Mouse (Mus musculus) limb, embryonic 14.5 days (tissue): Measurements from ENCODE around the gene Chad. TPM values are rescaled to one million over a fixed set of nuclear protein-coding genes. Genes with fewer than 3 reads are reported as not detected.

Source experiments
- ATAC-seq: fragments of 200-750 bp; cut with Nextera tagmentation; 2 replicates; pipeline ENCODE4 v1.8.0; 2017; ENCODE audit warnings: low read depth, moderate number of reproducible peaks, moderate TSS enrichment; ENCODE audit not compliant: low FRiP score
- DNase-seq: peaks from one replicate; pipeline ENCODE4 v3.0.0-alpha.2; 2015; ENCODE audit warnings: low spot score
- H3K27ac ChIP-seq: fragments of 300-500 bp; sonication (generic); replicated peaks from 2 replicates; pipeline ENCODE4 v1.5.1; 2014; ENCODE audit warnings: low read depth, mild to moderate bottlenecking, low read length, moderate library complexity, mixed read lengths
- H3K27me3 ChIP-seq: fragments of 300-500 bp; sonication (generic); 2 replicates; pipeline ENCODE4 v1.6.1; 2014; ENCODE audit warnings: low read length, mixed read lengths; ENCODE audit not compliant: control insufficient read depth, insufficient read depth
- H3K36me3 ChIP-seq: fragments of 300-500 bp; sonication (generic); 2 replicates; pipeline ENCODE4 v1.6.1; 2014; ENCODE audit warnings: mild to moderate bottlenecking, low read length, moderate library complexity, mixed read lengths; ENCODE audit not compliant: control insufficient read depth, insufficient read depth
- H3K4me1 ChIP-seq: fragments of 300-500 bp; sonication (generic); 2 replicates; pipeline ENCODE4 v1.6.1; 2014; ENCODE audit warnings: antibody characterized with exemption, low read length, mixed read lengths; ENCODE audit not compliant: control insufficient read depth, insufficient read depth
- H3K4me2 ChIP-seq: fragments of 300-500 bp; sonication (generic); replicated peaks from 2 replicates; pipeline ENCODE4 v1.6.1; 2014; ENCODE audit warnings: low read depth, mild to moderate bottlenecking, low read length, moderate library complexity; ENCODE audit not compliant: severe bottlenecking
- H3K4me3 ChIP-seq: fragments of 300-500 bp; sonication (generic); replicated peaks from 2 replicates; pipeline ENCODE4 v1.5.1; 2014; ENCODE audit warnings: low read length
- H3K9ac ChIP-seq: fragments of 300-500 bp; sonication (generic); 2 replicates; pipeline ENCODE4 v1.6.1; 2014; ENCODE audit warnings: mild to moderate bottlenecking, low read depth, low read length, moderate library complexity; ENCODE audit not compliant: severe bottlenecking
- H3K9me3 ChIP-seq: fragments of 300-500 bp; sonication (generic); 2 replicates; pipeline ENCODE4 v1.6.1; 2016; ENCODE audit warnings: low read length; ENCODE audit not compliant: control insufficient read depth
- POLR2A ChIP-seq: fragments of 200-500 bp; IDR thresholded peaks from 2 replicates; pipeline ENCODE4 v1.8.0; 2012; ENCODE audit warnings: inconsistent platforms, mild to moderate bottlenecking, moderate library complexity, borderline replicate concordance; ENCODE audit not compliant: insufficient read depth, insufficient read length; ENCODE audit errors: extremely low read depth
- WGBS: fragments of 180-500 bp; shearing (Covaris S2); extraction: QIAGEN DNeasy Blood & Tissue Kit; methylation state at CpG from one replicate; pipeline ENCODE4 v1.1.7; 2014; 5-methylcytosine and 5-hydroxymethylcytosine counted together
- polyA plus RNA-seq, 2 experiments: library from polyadenylated mRNA; depleted of rRNA in 1 of 2; stranded (reverse) in 1 of 2; unstranded in 1 of 2; fragments of >200 nt; fragmentation: Nextera tagmentation in 1 of 2; extraction: Ambion mirVana in 1 of 2; gene quantifications; 2 replicates each; pipeline versions ENCODE4 v1.2.1 to v1.2.3; 2012 to 2014

Gene Chad
- polyA plus RNA-seq, 2 experiments: 18.2 to 29.5 TPM

DNA sequence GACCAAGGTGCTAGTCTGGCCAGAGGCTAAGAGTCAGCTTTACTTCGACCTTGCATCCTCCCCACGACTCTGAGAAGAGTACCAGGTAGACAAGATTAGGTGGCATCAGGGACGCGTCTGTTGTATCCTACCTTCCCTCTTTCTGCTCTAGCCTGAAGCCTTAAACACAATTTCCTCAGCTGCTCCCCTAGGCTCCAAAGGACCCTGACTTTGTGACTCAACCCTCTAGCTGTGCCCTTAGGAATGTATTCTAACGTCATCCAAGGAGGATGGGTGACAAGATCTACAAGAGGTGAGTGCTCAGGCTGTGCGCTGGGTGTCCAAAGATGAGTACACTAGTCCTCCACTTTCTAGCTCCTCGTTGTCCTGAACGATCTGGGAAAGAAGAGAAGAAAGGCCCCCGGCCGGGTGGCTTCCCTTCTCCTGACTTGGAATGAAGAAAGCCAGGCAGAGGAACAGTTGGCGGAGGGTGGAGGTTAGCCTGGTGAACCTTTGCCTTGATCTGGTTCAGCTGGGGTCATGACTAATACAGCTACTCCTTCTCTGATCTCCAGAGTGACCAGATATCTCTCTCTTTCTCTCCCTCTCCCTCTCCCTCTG is 37.6 kb downstream of the Chad start:
- H3K4me2 ChIP-seq: peak overlapping the region; percentile 53
- H3K27me3 ChIP-seq: no peaks in the 10 kb centered on the region
- ATAC-seq: 0 out of 2 replicates have a peak, but pooled peaks have one; percentile 4
- H3K27ac ChIP-seq: no peak overlapping the region
- 64% methylated on average over 11 of the region's 11 CpGs for WGBS
- no peak for DNase-seq
- H3K36me3 ChIP-seq: no peaks in the 10 kb centered on the region
- TF ChIP-seq POLR2A: no peak
- H3K9me3 ChIP-seq: no peaks in the 10 kb centered on the region
- peak overlapping the region; percentile 36 for H3K4me3 ChIP-seq
- H3K4me1 ChIP-seq: peaks cover 6% of the 10 kb centered on the region
- H3K9ac ChIP-seq: peak overlapping the region; percentile 56

DNA sequence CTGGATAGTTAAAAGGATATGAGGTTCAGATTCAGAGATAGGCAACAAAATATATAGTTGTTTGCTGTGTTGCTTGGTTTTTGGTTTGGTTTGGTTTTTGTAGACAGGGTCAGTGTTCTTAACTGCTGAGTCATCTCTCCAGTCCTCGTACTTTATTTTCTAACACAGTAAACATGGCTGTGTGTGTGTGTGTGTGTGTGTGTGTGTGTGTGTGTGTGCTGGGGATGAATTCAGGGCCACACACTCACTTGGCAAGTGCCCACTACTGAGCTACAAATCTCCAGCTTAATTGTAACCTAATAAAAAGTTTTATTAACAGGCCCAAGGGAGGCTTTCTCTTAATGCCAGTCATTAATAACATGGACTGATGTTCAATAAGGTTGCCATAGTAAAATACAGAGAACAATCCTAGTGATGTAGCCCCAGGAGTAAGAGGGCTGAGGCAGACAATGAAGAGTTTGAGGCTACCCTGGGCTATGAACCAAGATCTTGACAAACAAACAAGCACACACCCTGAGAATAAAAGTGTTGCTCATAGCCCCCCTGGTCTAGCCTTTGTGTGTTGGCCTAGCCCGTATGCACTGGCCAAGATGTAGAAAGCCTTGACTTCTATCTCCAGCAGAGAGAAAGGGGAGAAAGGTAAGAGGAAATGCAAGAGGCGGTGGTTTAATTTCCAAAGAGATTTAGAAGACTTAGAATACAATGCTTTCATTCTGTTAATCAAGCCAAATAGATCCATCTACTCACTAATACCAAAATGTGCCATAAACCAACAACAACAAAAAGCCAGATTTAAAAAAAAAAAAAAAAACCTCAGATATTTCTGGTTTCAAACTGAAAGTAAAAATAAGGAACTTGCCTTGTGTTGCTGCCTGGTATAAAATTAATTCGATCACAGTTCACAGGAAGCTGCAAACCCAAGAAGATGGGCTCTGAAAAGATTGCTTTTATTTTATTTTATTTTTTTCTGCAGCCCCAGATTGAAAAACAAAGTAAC is 46.2 kb downstream of the Chad start:
- 48% methylated on average over 4 of the region's 4 CpGs for WGBS
- no peak overlapping the region for H3K27ac ChIP-seq
- no peak overlapping the region for H3K4me3 ChIP-seq
- H3K4me2 ChIP-seq: no peak overlapping the region
- H3K4me1 ChIP-seq: no peaks in the 10 kb centered on the region
- ATAC-seq (no peak), DNase-seq (no peak)
- no peaks in the 10 kb centered on the region for H3K9me3 ChIP-seq
- no peak overlapping the region for H3K9ac ChIP-seq
- no peak for TF ChIP-seq POLR2A
- H3K36me3 ChIP-seq: no peaks in the 10 kb centered on the region
- H3K27me3 ChIP-seq: no peaks in the 10 kb centered on the region

DNA sequence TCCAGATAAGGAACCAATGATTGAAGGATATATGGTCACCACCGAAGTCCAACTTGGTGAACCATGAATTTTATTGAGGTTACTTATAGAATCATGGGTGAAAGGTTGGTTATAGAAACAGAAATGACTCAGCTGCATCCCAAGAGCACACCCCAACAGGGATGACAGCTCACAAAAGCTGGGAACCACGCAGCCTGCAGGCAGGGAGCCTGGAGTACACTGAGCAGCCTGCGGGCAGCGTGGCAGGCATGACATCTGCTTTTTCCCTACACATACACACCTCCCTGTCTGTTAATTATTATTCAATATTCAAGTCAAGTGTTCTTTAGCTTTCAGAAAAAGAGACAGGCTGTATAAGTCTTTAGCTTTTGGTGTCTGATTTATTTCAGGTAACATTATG is 49.8 kb downstream of the Chad start:
- Histone ChIP-seq H3K9me3 (no peaks in the 10 kb centered on the region), H3K9ac (no peak overlapping the region), H3K27ac (no peak overlapping the region), H3K27me3 (no peaks in the 10 kb centered on the region), H3K4me1 (no peaks in the 10 kb centered on the region), H3K4me2 (no peak overlapping the region), H3K36me3 (no peaks in the 10 kb centered on the region), H3K4me3 (no peak overlapping the region)
- ATAC-seq (no peak), DNase-seq (no peak)
- WGBS: 80% methylated on average over 4 of the region's 4 CpGs
- TF ChIP-seq POLR2A: no peak

DNA sequence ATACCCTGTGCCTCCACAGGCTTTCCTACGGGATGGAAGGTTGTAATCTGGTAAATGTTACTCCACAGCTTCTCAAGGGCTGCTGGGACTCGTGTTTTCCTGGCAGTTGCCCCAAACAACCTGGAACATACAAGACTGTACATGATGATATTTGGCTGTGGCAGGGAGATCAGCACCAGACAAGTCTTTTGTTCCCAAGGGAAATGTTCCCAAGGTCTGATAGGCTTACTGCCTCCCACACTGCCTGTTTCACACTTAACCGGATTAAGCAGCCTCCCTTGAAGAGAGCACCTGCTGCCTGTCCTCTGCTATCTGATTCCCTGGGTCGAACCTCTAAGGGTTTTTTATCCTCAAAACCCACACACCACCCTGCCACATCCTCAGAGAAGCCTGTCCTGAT is 50.6 kb downstream of the Chad start:
- DNase-seq (peak; percentile 9), ATAC-seq (no peak)
- no peaks in the 10 kb centered on the region for H3K9me3 ChIP-seq
- H3K4me1 ChIP-seq: no peaks in the 10 kb centered on the region
- H3K4me2 ChIP-seq: no peak overlapping the region
- WGBS: 31% methylated on average over 4 of the region's 4 CpGs
- H3K27me3 ChIP-seq: no peaks in the 10 kb centered on the region
- H3K27ac ChIP-seq: no peak overlapping the region
- no peak for TF ChIP-seq POLR2A
- H3K4me3 ChIP-seq: no peak overlapping the region
- H3K36me3 ChIP-seq: no peaks in the 10 kb centered on the region
- H3K9ac ChIP-seq: no peak overlapping the region

DNA sequence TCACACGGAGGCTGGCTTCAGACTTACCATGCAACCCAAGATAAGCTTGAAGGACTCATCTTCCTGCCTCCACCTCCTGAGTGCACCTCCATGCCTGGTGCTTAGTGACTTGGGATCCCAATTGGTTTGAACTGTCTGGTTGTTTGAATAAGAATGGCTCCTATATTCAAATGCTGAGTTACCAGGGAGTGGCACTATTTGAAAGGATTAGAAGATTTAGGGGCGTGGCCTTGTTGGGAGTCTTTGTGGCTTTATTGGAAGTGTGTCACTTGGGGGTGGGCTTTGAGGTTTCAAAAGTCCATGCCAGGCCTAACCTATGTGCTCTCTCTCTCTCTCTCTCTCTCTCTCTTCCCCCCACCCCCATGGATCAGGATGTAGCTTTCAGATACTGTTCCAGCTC is 52.8 kb downstream of the Chad start:
- no peaks in the 10 kb centered on the region for H3K4me1 ChIP-seq
- H3K4me3 ChIP-seq: no peak overlapping the region
- H3K9me3 ChIP-seq: no peaks in the 10 kb centered on the region
- no peak overlapping the region for H3K9ac ChIP-seq
- H3K27me3 ChIP-seq: no peaks in the 10 kb centered on the region
- H3K4me2 ChIP-seq: no peak overlapping the region
- 100% methylated on average over 2 of the region's 2 CpGs for WGBS
- ATAC-seq (no peak), DNase-seq (no peak)
- H3K36me3 ChIP-seq: no peaks in the 10 kb centered on the region
- TF ChIP-seq POLR2A: no peak
- no peak overlapping the region for H3K27ac ChIP-seq

Other genes with a start within 250 kb of the Chad start
- 94.1 and 138 TPM in 2 replicates for gene Luc7l3, start 243.1 kb upstream of the Chad start, polyA plus RNA-seq (2012; rRNA removed)
- 96.9 and 104 TPM in 2 replicates for gene Luc7l3, start 243.1 kb upstream of the Chad start, polyA plus RNA-seq (2014; fragmentation: Nextera tagmentation; extraction: Ambion mirVana)
- 72.7 and 74.4 TPM in 2 replicates for gene Ankrd40, start 237.0 kb upstream of the Chad start, polyA plus RNA-seq (2012; rRNA removed)
- 30.3 and 30.9 TPM in 2 replicates for gene Ankrd40, start 237.0 kb upstream of the Chad start, polyA plus RNA-seq (2014; fragmentation: Nextera tagmentation; extraction: Ambion mirVana)
- gene Abcc3, start 172.1 kb upstream of the Chad start, polyA plus RNA-seq (2012; rRNA removed): 1.0 and 1.6 TPM in 2 replicates
- gene Abcc3, start 172.1 kb upstream of the Chad start, polyA plus RNA-seq (2014; fragmentation: Nextera tagmentation; extraction: Ambion mirVana): 1.3 and 1.5 TPM in 2 replicates
- 449 and 693 TPM in 2 replicates for gene Cacna1g, start 90.8 kb upstream of the Chad start, polyA plus RNA-seq (2012; rRNA removed)
- 49.0 and 59.3 TPM in 2 replicates for gene Cacna1g, start 90.8 kb upstream of the Chad start, polyA plus RNA-seq (2014; fragmentation: Nextera tagmentation; extraction: Ambion mirVana)
- gene Spata20, start 78.9 kb upstream of the Chad start, polyA plus RNA-seq (2012; rRNA removed): 0.16 and 0.29 TPM in 2 replicates
- 0.14 and 0.33 TPM in 2 replicates for gene Spata20, start 78.9 kb upstream of the Chad start, polyA plus RNA-seq (2014; fragmentation: Nextera tagmentation; extraction: Ambion mirVana)
- 3.0 and 3.6 TPM in 2 replicates for gene Epn3, start 65.1 kb upstream of the Chad start, polyA plus RNA-seq (2012; rRNA removed)
- 3.5 and 4.3 TPM in 2 replicates for gene Epn3, start 65.1 kb upstream of the Chad start, polyA plus RNA-seq (2014; fragmentation: Nextera tagmentation; extraction: Ambion mirVana)
- gene Mycbpap, start 43.3 kb upstream of the Chad start, polyA plus RNA-seq (2012; rRNA removed): 2.5 and 2.6 TPM in 2 replicates
- 1.2 and 1.5 TPM in 2 replicates for gene Mycbpap, start 43.3 kb upstream of the Chad start, polyA plus RNA-seq (2014; fragmentation: Nextera tagmentation; extraction: Ambion mirVana)
- gene Rsad1, start 15.8 kb upstream of the Chad start, polyA plus RNA-seq (2012; rRNA removed): 11.5 and 12.9 TPM in 2 replicates
- gene Rsad1, start 15.8 kb upstream of the Chad start, polyA plus RNA-seq (2014; fragmentation: Nextera tagmentation; extraction: Ambion mirVana): 2.2 and 3.9 TPM in 2 replicates
- gene Acsf2, start 36.8 kb downstream of the Chad start, polyA plus RNA-seq (2012; rRNA removed): 36.3 and 43.2 TPM in 2 replicates
- 9.5 and 10.7 TPM in 2 replicates for gene Acsf2, start 36.8 kb downstream of the Chad start, polyA plus RNA-seq (2014; fragmentation: Nextera tagmentation; extraction: Ambion mirVana)
- 149 TPM in 2 replicates for gene Lrrc59, start 64.7 kb downstream of the Chad start, polyA plus RNA-seq (2012; rRNA removed)
- 197 and 200 TPM in 2 replicates for gene Lrrc59, start 64.7 kb downstream of the Chad start, polyA plus RNA-seq (2014; fragmentation: Nextera tagmentation; extraction: Ambion mirVana)
- 79.4 and 113 TPM in 2 replicates for gene Mrpl27, start 88.7 kb downstream of the Chad start, polyA plus RNA-seq (2012; rRNA removed)
- 113 and 126 TPM in 2 replicates for gene Mrpl27, start 88.7 kb downstream of the Chad start, polyA plus RNA-seq (2014; fragmentation: Nextera tagmentation; extraction: Ambion mirVana)
- 18.9 and 19.5 TPM in 2 replicates for gene Eme1, start 88.9 kb downstream of the Chad start, polyA plus RNA-seq (2012; rRNA removed)
- gene Eme1, start 88.9 kb downstream of the Chad start, polyA plus RNA-seq (2014; fragmentation: Nextera tagmentation; extraction: Ambion mirVana): 16.5 and 19.4 TPM in 2 replicates
- 40.0 and 52.7 TPM in 2 replicates for gene Xylt2, start 112.5 kb downstream of the Chad start, polyA plus RNA-seq (2012; rRNA removed)
- 27.4 and 28.6 TPM in 2 replicates for gene Xylt2, start 112.5 kb downstream of the Chad start, polyA plus RNA-seq (2014; fragmentation: Nextera tagmentation; extraction: Ambion mirVana)
- 0.06 and 0.14 TPM in 2 replicates for gene Gm11541, start 139.5 kb downstream of the Chad start, polyA plus RNA-seq (2012; rRNA removed)
- gene Gm11541, start 139.5 kb downstream of the Chad start, polyA plus RNA-seq (2014; fragmentation: Nextera tagmentation; extraction: Ambion mirVana): 0.19 and 0.22 TPM in 2 replicates
- 0.08 and 0.26 TPM in 2 replicates for gene Cdc34b, start 176.7 kb downstream of the Chad start, polyA plus RNA-seq (2012; rRNA removed)
- not detected in 2 replicates for gene Cdc34b, start 176.7 kb downstream of the Chad start, polyA plus RNA-seq (2014; fragmentation: Nextera tagmentation; extraction: Ambion mirVana)
- gene Tmem92, start 217.7 kb downstream of the Chad start, polyA plus RNA-seq (2012; rRNA removed): not detected in 2 replicates
- not detected in 2 replicates for gene Tmem92, start 217.7 kb downstream of the Chad start, polyA plus RNA-seq (2014; fragmentation: Nextera tagmentation; extraction: Ambion mirVana)